Mouse (Mus musculus) CH12.LX (cell line): ENCODE results near the gene Vps35l. TPM values are rescaled to one million over a fixed set of nuclear protein-coding genes. Genes with fewer than 3 reads are reported as not detected.

Experiments used
- DNase-seq: peaks from one replicate; pipeline ENCODE4 v3.0.0-alpha.2; 2013; ENCODE audit errors: extremely low read depth
- H3K27ac ChIP-seq: 2 replicates; pipeline ENCODE4 v1.5.1; 2012; ENCODE audit warnings: low read depth, mild to moderate bottlenecking, control low read depth, moderate library complexity; ENCODE audit not compliant: insufficient read depth
- H3K27me3 ChIP-seq: replicated peaks from 2 replicates; pipeline ENCODE3; 2012; ENCODE audit warnings: inconsistent platforms
- H3K36me3 ChIP-seq, 2 experiments: replicated peaks in 1 of 2; 2 replicates each; pipeline versions ENCODE3 to v1.6.1; 2012; ENCODE audit warnings: inconsistent platforms in 1 of 2, low read length in 1 of 2, mild to moderate bottlenecking in 1 of 2, mixed read lengths in 1 of 2, moderate library complexity in 1 of 2; ENCODE audit not compliant: control insufficient read depth in 1 of 2, insufficient read depth in 1 of 2
- H3K4me1 ChIP-seq, 2 experiments: 2 replicates each; pipeline ENCODE4 v1.6.1; 2012; ENCODE audit warnings: inconsistent platforms in 1 of 2, moderate library complexity in 1 of 2; ENCODE audit not compliant: insufficient read depth in 2 of 2, control insufficient read depth in 1 of 2
- H3K4me2 ChIP-seq: 2 replicates; pipeline ENCODE4 v1.6.1; 2012; ENCODE audit warnings: low read depth, mild to moderate bottlenecking, control low read depth; ENCODE audit not compliant: poor library complexity, insufficient read depth, severe bottlenecking
- H3K4me3 ChIP-seq, 3 experiments: fragments of 150-350 bp in 1 of 3; sonication (generic) in 1 of 3; replicated peaks in 1 of 3; 2 replicates each; pipeline versions ENCODE3 to v1.5.1; 2011 to 2012; ENCODE audit warnings: low read depth in 2 of 3, low read length in 2 of 3, mild to moderate bottlenecking in 2 of 3, moderate library complexity in 2 of 3, control low read depth in 1 of 3, improper control_type of control experiment in 1 of 3, inconsistent platforms in 1 of 3, mixed read lengths in 1 of 3; ENCODE audit not compliant: poor library complexity in 1 of 3
- H3K79me2 ChIP-seq: replicated peaks from 2 replicates; pipeline ENCODE4 v1.6.1; 2012; ENCODE audit warnings: mild to moderate bottlenecking, moderate library complexity; ENCODE audit not compliant: control insufficient read depth, poor library complexity, insufficient read depth, severe bottlenecking; ENCODE audit errors: extremely low read depth
- H3K9ac ChIP-seq: 2 replicates; pipeline ENCODE4 v1.6.1; 2012; ENCODE audit warnings: low read depth, mild to moderate bottlenecking, control low read depth, moderate library complexity; ENCODE audit not compliant: insufficient read depth
- H3K9me3 ChIP-seq: replicated peaks from 2 replicates; pipeline ENCODE3; 2012; ENCODE audit warnings: low read length, inconsistent platforms, mixed read lengths
- BHLHE40 ChIP-seq: IDR thresholded peaks from 2 replicates; pipeline ENCODE4 v1.6.1; 2011; ENCODE audit warnings: mild to moderate bottlenecking, low read depth, low read length, improper control_type of control experiment
- CHD1 ChIP-seq: IDR thresholded peaks from 2 replicates; pipeline ENCODE4 v1.6.1; 2012; ENCODE audit warnings: low read depth, low read length, improper control_type of control experiment, inconsistent platforms
- CTCF ChIP-seq, 2 experiments: IDR thresholded peaks in 1 of 2; conservative IDR thresholded peaks in 1 of 2; 2 replicates each; pipeline ENCODE4 v1.5.1; 2011 to 2012; ENCODE audit warnings: low read depth in 2 of 2, low read length in 2 of 2, improper control_type of control experiment in 1 of 2, inconsistent platforms in 1 of 2, mild to moderate bottlenecking in 1 of 2, moderate library complexity in 1 of 2
- EP300 ChIP-seq: IDR thresholded peaks from 2 replicates; pipeline ENCODE4 v1.6.1; 2011; ENCODE audit warnings: low read length, improper control_type of control experiment
- GABPA ChIP-seq: IDR thresholded peaks from 2 replicates; pipeline ENCODE4 v1.6.1; 2012; ENCODE audit warnings: low read depth, low read length, improper control_type of control experiment, inconsistent platforms; ENCODE audit not compliant: insufficient replicate concordance
- IRF4 ChIP-seq: IDR thresholded peaks from 2 replicates; pipeline ENCODE4 v1.6.1; 2014; ENCODE audit warnings: low read depth, mild to moderate bottlenecking, inconsistent platforms, low read length, improper control_type of control experiment
- JUN ChIP-seq: IDR thresholded peaks from 2 replicates; pipeline ENCODE4 v1.6.1; 2011; ENCODE audit warnings: low read depth, mild to moderate bottlenecking, low read length, improper control_type of control experiment, moderate library complexity; ENCODE audit not compliant: insufficient read depth
- JUND ChIP-seq: conservative IDR thresholded peaks from 2 replicates; pipeline ENCODE4 v1.6.1; 2011; ENCODE audit warnings: low read depth, low read length, improper control_type of control experiment
- KAT2A ChIP-seq: IDR thresholded peaks from 2 replicates; pipeline ENCODE4 v1.6.1; 2012; ENCODE audit warnings: low read length, improper control_type of control experiment, inconsistent platforms; ENCODE audit not compliant: insufficient replicate concordance
- MAFK ChIP-seq: IDR thresholded peaks from 2 replicates; pipeline ENCODE4 v1.6.1; 2011; ENCODE audit warnings: low read length, improper control_type of control experiment; ENCODE audit not compliant: insufficient replicate concordance
- MAX ChIP-seq: IDR thresholded peaks from 2 replicates; pipeline ENCODE4 v1.6.1; 2011; ENCODE audit warnings: low read length, improper control_type of control experiment
- MEF2A ChIP-seq: IDR thresholded peaks from 2 replicates; pipeline ENCODE4 v1.6.1; 2014; ENCODE audit warnings: low read depth, mild to moderate bottlenecking, inconsistent platforms, low read length, improper control_type of control experiment, borderline replicate concordance
- POLR2A ChIP-seq: IDR thresholded peaks from 2 replicates; pipeline ENCODE4 v1.6.1; 2011; ENCODE audit warnings: low read depth, mild to moderate bottlenecking, improper control_type of control experiment, low read length
- POLR2AphosphoS2 ChIP-seq: IDR thresholded peaks from 2 replicates; pipeline ENCODE4 v1.6.1; 2011; ENCODE audit warnings: low read depth, low read length, improper control_type of control experiment
- RCOR1 ChIP-seq: conservative IDR thresholded peaks from 2 replicates; pipeline ENCODE4 v1.6.1; 2012; ENCODE audit warnings: low read depth, mild to moderate bottlenecking, inconsistent platforms, low read length, improper control_type of control experiment
- SMC3 ChIP-seq: IDR thresholded peaks from 2 replicates; pipeline ENCODE4 v1.6.1; 2011; ENCODE audit warnings: low read depth, low read length, improper control_type of control experiment
- TBP ChIP-seq: conservative IDR thresholded peaks from 2 replicates; pipeline ENCODE4 v1.6.1; 2011; ENCODE audit warnings: low read depth, low read length, improper control_type of control experiment
- USF2 ChIP-seq: conservative IDR thresholded peaks from 2 replicates; pipeline ENCODE4 v1.6.1; 2011; ENCODE audit warnings: low read depth, low read length, improper control_type of control experiment
- ZC3H11A ChIP-seq: IDR thresholded peaks from 2 replicates; pipeline ENCODE4 v1.6.1; 2012; ENCODE audit warnings: low read depth, mild to moderate bottlenecking, inconsistent platforms, low read length, improper control_type of control experiment
- ZMIZ1 ChIP-seq: IDR thresholded peaks from 2 replicates; pipeline ENCODE4 v1.6.1; 2012; ENCODE audit warnings: low read depth, mild to moderate bottlenecking, inconsistent platforms, low read length, improper control_type of control experiment
- ZNF384 ChIP-seq: IDR thresholded peaks from 2 replicates; pipeline ENCODE4 v1.6.1; 2012; ENCODE audit warnings: low read depth, low read length, improper control_type of control experiment, inconsistent platforms
- dilution Hi-C: fragments of 300-500 bp; cut with MboI; formaldehyde crosslinking; loops from 2 replicates; pipeline ENCODE4 v1.14.3; 2020; ENCODE audit warnings: low sequenced_read_pairs; ENCODE audit not compliant: extremely low pct_unique_long_range_greater_than_20kb, extremely low pct_ligation_motif_present
- in situ Hi-C: fragments of 300-500 bp; cut with MboI; formaldehyde crosslinking; loops from 3 replicates; pipeline ENCODE4 v1.14.3; 2019; ENCODE audit warnings: low sequenced_read_pairs, low pct_ligation_motif_present, low pct_unique_long_range_greater_than_20kb, mixed read lengths
- polyA plus RNA-seq: library from polyadenylated mRNA; unstranded; fragments of >175 nt; gene quantifications from 2 replicates; pipeline ENCODE4 v1.2.1, GENCODE M21; 2012; ENCODE audit warnings: low read depth; ENCODE audit not compliant: insufficient read length
- total RNA-seq, 2 experiments: library from RNA; depleted of rRNA; stranded (reverse); fragments of 300-350 nt in 1 of 2; fragments of >200 nt in 1 of 2; gene quantifications; 2 replicates each; pipeline ENCODE4 v1.2.3; 2012 to 2014

Gene Vps35l
- total and polyA plus RNA-seq, 3 experiments = 43.9 to 57.7 (median 54.7) TPM

- no peak for TF ChIP-seq MAX
- TF ChIP-seq GABPA = no peak
- no peak for TF ChIP-seq JUN
- no peak for TF ChIP-seq MAFK
- no peak for TF ChIP-seq USF2
- TF ChIP-seq IRF4 = no peak
- no peak for TF ChIP-seq RCOR1
- TF ChIP-seq POLR2A = no peak
- TF ChIP-seq TBP = no peak
- no peak for TF ChIP-seq EP300
- TF ChIP-seq POLR2AphosphoS2 = no peak
- TF ChIP-seq JUND = no peak
- TF ChIP-seq CTCF (conservative IDR thresholded peaks at IDR 0.05 in 1 of 2, IDR thresholded peaks at IDR 0.05 in 1 of 2; ENCODE audit: low read depth in 2 of 2, low read length in 2 of 2) = no peak
- no peak for TF ChIP-seq ZNF384
- Histone ChIP-seq H3K27ac (0 out of 2 replicates have a peak overlapping the region, but pooled peaks have one; percentile 6), H3K4me1 (peaks cover 0 to 4% of the 10 kb centered on the region in 2 experiments; a peak in 1 of 4 replicates), H3K9ac (no peak overlapping the region), H3K4me3 (no peak overlapping the region), H3K27me3 (no peaks in the 10 kb centered on the region), H3K36me3 (peaks cover 40 to 92% of the 10 kb centered on the region in 2 experiments), H3K79me2 (no peaks in the 10 kb centered on the region), H3K9me3 (no peaks in the 10 kb centered on the region), H3K4me2 (no peak overlapping the region)
- DNase-seq = no peak
- dilution Hi-C loops (no loop called here), in situ Hi-C loops (no loop called here)
Measured at GRCm38 (mm10) chr7:118763939-118764338, 23.9 kb downstream of the Vps35l start.

GRCm38 (mm10) chr7:118764725-118765124, 24.7 kb downstream of the Vps35l start:
- Histone ChIP-seq H3K9ac (no peak overlapping the region), H3K4me3 (no peak overlapping the region), H3K4me2 (no peak overlapping the region), H3K79me2 (no peaks in the 10 kb centered on the region), H3K36me3 (peaks cover 37 to 90% of the 10 kb centered on the region in 2 experiments), H3K4me1 (peaks cover 0 to 4% of the 10 kb centered on the region in 2 experiments; a peak in 1 of 4 replicates), H3K27me3 (no peaks in the 10 kb centered on the region), H3K27ac (no peak overlapping the region), H3K9me3 (no peaks in the 10 kb centered on the region)
- TF ChIP-seq JUN (no peak), IRF4 (no peak), ZC3H11A (no peak), MEF2A (no peak), TBP (no peak), KAT2A (no peak), CHD1 (no peak), USF2 (no peak), SMC3 (no peak), ZMIZ1 (no peak), BHLHE40 (no peak), MAFK (no peak)
- in situ Hi-C loops = no loop called here
- dilution Hi-C loops = no loop called here
- DNase-seq = no peak
